Mouse (Mus musculus) left cerebral cortex, adult 18-20 months (tissue): ENCODE results near the gene Mov10l1. TPM values are rescaled to one million over a fixed set of nuclear protein-coding genes. Genes with fewer than 3 reads are reported as not detected.

Experiments used
- DNase-seq, 2 experiments: peaks; one replicate each; pipeline ENCODE4 v3.0.0; 2021 to 2022; ENCODE audit warnings: low spot score in 2 of 2, mixed read lengths in 1 of 2
- long read RNA-seq, 2 experiments: library from polyadenylated mRNA; stranded (forward); transcript quantifications; one replicate each; pipeline ENCODE4 v2.0.0; 2021
- total RNA-seq, 2 experiments: library from RNA; stranded (reverse); gene quantifications; 2 replicates each; pipeline ENCODE4 v1.2.3; 2021

The Mov10l1 gene
- not detected for total RNA-seq
- long read RNA-seq, experiment 1, partial matches to known transcripts = 0 of 1 reads
- long read RNA-seq, experiment 1, other reads (novel, unspliced or antisense) = 1 of 1 reads
- long read RNA-seq, experiment 2 = 0 reads

DNA sequence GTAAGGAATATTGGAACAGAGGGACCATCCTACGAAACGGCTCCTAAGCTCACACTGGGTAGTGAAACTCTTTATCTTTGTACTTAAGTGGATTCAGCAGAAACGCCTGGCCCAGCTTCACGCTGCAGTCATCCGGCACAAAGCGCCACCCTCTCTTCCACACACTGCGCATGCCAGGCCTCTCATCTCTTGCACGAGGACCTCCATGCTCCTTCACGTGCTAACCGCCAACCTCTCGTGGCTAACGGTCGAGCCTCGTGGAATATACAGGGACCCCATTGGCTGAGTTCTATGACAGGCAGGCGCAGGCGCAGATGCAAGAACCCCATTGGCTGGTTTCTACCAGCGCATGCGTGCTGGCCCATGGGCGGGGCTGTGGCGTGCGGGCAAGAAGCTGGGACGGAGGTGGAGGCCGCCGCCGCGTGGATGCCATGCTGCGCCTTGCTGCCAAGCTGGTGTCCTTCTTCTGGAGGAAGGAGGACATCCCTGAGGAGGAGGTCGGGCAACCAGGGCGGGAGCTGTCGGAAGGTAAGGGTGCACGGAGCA is at the start of gene Mov10l1:
Mov10l1 (plus strand) TSS at position 376 of the 546 bp plus-strand sequence.
- DNase-seq = no peak

DNA sequence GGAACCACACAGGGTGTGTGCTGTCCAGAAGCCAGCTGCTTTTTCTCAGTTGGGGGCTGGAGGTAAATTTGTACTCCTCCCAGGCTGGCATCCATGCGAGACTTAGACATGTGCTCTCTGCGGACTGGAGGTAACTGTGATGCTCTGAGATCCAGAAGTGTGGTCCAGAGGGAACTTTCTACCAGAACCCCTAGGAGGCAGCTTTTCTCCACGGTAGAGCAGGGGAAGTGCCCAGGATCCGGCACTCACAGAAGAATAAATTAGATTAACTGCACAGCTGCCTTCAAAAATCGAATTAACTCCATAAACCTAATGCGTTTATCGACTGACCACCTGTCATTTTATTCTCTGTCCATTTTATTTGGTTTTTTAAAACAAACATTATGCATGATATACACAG is 48.6 kb upstream of the Mov10l1 start:
- DNase-seq = peak in 1 of 2 experiments; percentile 26

DNA sequence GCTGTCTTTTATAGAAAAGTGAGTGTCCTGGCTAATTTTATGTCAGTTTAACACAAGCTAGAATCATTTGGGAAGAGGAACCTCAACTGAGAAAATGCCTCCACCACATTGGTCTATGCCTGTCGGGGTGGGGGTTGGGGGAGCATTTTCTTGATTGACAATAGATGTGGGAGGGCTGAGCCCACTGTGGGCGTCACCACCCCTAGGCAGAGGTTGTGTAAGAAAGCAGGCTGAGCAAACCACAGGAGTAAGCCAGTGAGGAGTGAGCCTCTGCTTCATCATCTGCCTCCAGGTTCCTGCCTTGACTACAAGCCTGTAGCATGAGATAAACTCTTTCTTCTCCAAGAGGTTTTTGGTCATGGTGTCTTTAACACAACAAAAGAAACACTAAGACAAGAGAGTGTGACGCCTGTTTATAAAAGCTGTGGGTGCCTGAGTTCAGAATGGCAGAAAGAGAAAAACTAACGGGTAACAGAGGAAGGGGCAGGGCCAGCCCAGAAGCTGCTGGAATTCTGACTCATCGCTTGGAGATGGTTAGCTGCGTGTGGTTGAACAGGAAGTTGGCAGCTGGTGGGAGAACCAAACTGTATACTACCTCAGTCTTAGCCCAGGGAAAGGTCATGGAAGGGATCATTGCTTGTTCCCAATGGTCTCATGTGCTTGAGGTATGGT is 46.0 kb upstream of the Mov10l1 start:
- DNase-seq = no peak

GRCm38 (mm10) chr15:88937291-88937650 is 45.4 kb upstream of the Mov10l1 start:
- DNase-seq = no peak

- DNase-seq = no peak
These were observed 39.9 kb upstream of the Mov10l1 start for GRCm38 (mm10) chr15:88942783-88943182.

GRCm38 (mm10) chr15:88943896-88944551 is 38.7 kb upstream of the Mov10l1 start:
- DNase-seq = no peak

- DNase-seq = no peak
These were observed 35.9 kb upstream of the Mov10l1 start for GRCm38 (mm10) chr15:88946851-88947250.

DNA sequence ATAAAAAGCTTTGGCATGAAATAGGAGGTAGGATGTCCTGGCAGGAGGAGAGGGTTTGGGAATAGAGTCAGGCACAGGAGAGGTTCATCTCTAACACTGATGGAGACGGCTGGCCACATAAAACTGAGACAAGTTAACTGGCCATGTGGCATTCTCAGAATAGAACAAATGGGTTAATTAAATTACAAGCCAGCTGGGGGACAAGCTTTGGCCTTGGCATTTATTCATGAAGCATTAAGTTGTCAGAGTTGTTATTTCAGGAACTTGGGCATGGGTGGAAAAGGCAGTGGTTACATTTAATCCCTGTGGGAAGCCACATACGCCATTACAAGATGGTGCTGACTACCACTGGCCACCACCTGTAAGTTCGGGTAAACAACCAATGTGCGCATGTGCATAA is 31.5 kb upstream of the Mov10l1 start:
- no peak for DNase-seq

- peak in 1 of 2 experiments; percentile 19 for DNase-seq
These were observed 28.2 kb upstream of the Mov10l1 start, which contains the start of gene Ttll8 for GRCm38 (mm10) chr15:88954368-88955072. Ttll8 (minus strand) TSS chr15:88954418.

- DNase-seq = no peak
These were observed 27.4 kb upstream of the Mov10l1 start for GRCm38 (mm10) chr15:88955342-88955741.

DNA sequence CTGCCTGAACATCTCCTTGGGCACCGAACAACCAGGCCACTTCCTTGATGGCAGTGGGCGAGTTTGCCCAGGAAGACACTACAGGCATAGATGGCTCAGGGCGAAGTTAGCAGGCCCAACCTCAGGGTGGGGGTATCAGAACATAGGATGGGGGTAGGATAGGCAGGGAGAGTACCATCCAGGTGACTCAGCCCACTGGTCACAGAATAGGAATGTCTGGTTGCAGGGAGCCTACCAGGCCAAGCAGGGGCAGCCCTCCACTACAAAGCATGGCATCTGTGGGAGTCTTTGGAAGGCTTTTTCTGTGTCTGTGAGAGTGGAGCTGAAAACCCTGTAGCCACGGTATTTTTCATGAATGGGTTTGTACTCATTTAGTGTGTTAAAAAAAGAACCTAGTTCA is 25.2 kb upstream of the Mov10l1 start:
- no peak for DNase-seq

GRCm38 (mm10) chr15:88964070-88964578 is 18.6 kb upstream of the Mov10l1 start:
- no peak for DNase-seq

- DNase-seq = no peak
These were observed 10.4 kb upstream of the Mov10l1 start for GRCm38 (mm10) chr15:88972300-88972699.

DNA sequence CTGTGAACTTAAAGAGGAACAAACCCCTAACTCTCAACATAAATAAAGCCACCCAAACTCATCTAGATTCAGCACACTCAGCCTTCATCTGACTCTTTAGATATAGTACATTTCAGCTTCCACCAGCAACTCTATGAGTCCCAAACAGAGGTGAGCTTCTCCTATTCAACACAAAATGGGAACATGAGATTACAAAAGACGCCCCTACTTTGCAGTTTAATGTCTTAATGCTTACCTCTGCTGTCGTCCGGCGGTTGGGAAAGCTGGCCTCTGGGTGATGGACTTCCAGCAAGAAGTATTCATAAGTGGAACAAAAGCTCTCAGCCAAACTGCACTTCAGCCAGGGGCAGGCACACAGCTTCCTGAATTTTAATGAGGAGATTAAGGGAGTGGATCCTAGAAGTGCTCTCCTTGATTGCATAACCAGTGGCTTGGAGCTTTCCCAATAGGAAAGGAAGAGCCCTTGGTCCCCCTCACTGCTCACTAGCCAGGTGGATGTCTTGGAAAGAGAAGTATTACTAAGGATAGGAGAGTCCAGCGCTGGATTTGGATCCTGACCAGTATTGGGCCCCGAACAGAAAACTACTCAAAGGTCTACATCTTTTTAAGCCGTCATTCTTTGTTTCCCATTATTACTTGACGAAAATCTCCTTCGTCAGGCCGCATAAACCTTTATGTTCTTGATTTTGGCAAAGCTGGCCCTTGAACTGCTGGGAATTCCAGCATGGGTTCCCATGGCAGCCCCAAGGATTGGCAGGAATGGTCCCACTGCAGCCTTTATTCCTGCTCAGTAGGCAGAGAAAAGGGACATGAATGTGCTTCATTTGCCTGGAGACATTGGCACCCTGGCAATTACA is 4.2 kb upstream of the Mov10l1 start, which contains the start of gene Mlc1:
Mlc1 (minus strand) TSS at position 727 of the 857 bp plus-strand sequence.
- no peak for DNase-seq

DNA sequence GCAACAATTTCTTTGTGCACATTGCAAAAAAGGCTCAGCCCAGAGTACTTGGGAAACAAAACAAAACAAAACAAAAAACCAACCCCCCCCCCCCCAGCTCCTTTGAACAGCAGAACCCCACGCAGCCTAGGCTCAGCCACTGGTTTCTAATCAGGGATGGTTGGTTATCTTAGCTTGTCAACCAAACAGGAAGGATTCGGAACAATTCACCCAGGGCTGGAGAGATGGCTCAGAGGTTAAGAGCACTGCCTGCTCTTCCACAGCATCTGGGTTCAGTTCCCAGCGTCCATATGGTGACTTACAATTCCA is 3.6 kb upstream of the Mov10l1 start:
- no peak for DNase-seq

DNA sequence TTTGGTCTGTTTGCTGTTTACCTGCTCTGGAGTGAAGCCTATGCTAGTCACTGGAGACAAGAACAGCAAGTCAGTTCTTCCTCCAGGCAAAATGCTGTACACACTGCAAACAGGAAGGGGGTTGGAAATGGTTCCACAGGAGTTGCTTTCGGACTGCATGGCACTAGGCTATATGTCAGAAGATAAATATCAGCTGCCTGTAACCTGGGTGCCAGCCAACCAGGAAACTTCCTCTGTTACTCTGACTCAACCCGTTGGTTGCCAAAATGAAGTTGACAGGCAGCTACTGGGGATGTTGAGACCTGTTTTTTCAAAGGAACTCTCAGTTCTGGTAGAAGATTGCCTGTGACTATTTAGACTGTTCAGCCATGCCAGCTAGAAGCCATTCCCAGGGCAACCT is 6.5 kb downstream of the Mov10l1 start:
- no peak for DNase-seq

- DNase-seq = no peak
These were observed 15.9 kb downstream of the Mov10l1 start for GRCm38 (mm10) chr15:88998636-88999035.

- no peak for DNase-seq
These were observed 16.4 kb downstream of the Mov10l1 start for GRCm38 (mm10) chr15:88999124-88999523.

- no peak for DNase-seq
These were observed 17.7 kb downstream of the Mov10l1 start for GRCm38 (mm10) chr15:89000367-89000766.

- no peak for DNase-seq
These were observed 18.5 kb downstream of the Mov10l1 start for GRCm38 (mm10) chr15:89001245-89001644.

DNA sequence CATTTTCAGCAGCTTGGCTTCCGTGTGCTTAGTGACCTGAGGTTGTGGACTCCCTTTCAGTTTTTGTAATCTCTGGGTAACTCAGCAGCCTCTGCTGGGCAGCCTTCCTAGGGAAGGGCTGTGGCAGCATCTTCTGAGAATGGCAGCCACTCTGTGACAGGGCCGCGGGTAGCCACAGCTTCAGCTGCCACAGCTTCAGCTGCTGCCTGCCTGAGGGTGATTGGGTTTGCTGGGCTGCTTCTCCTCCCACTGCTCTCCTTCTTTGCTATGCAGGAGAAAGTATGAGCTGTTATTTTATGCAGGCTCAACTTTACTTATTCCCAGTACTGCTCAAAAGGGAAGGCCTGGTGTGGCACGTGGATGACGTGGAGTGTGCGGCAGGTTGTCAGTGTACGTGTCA is 24.3 kb downstream of the Mov10l1 start:
- DNase-seq = no peak
